21 mouse cellular contexts compared by ENCODE assay signal in genomic region chr14:22126276-22126675, GRCm38 (mm10).
DNase-seq lines count a peak whose midpoint lies in the region; ATAC-seq lines count a peak whose summit lies in the region.
"Had no signal": no experiment of that assay in that cellular context is flagged by ENCODE, and none has a peak within 500 bp of the region (broad histone marks: within the 10 kb centered on the region; RNA-seq: fewer than 3 reads in every experiment).

No protein-coding gene starts in this region.

- no peak overlapping the region for H3K27ac ChIP-seq in kidney, embryonic 14.5 days (ENCODE audit: low read depth, low read length)
- 0 out of 2 replicates have a peak overlapping the region, but pooled peaks have one; percentile 37 for H3K27ac ChIP-seq in kidney, embryonic 15.5 days
- H3K27ac ChIP-seq in midbrain, embryonic 10.5 days (replicated peaks), result no peak overlapping the region
- H3K27ac ChIP-seq: embryonic facial prominence, embryonic 10.5 days; hindbrain, embryonic 12.5 days; kidney, postnatal 0 days; limb, embryonic 15.5 days; neural tube, embryonic 12.5 days had no signal

- WGBS in kidney, embryonic 14.5 days, result 66% methylated on average over 4 of the region's 4 CpGs
- 69% methylated on average over 4 of the region's 4 CpGs for WGBS in kidney, embryonic 15.5 days
- WGBS in midbrain, embryonic 10.5 days, result 89% methylated on average over 4 of the region's 4 CpGs

- peak; percentile 54 for DNase-seq in kidney, adult 11 months
- no peak for DNase-seq in left cerebral cortex, postnatal 4 days
- DNase-seq in midbrain, embryonic 10.5 days (ENCODE audit: low spot score), result no peak
- DNase-seq in embryo, embryonic 9.5 days (ENCODE audit: extremely low spot score), result no peak
- DNase-seq: adrenal gland, postnatal 10 days; cerebellum, adult 11-12 months; cerebellum, postnatal 25 days; heart, adult 18-20 months; layer of hippocampus, adult 9-11 months; right cerebral cortex, postnatal 14 days had no signal

- no peaks in the 10 kb centered on the region for H3K36me3 ChIP-seq in kidney, embryonic 14.5 days (ENCODE audit: control insufficient read depth, insufficient read depth, low read length)
- no peaks in the 10 kb centered on the region for H3K36me3 ChIP-seq in kidney, embryonic 15.5 days
- H3K36me3 ChIP-seq in midbrain, embryonic 10.5 days, result no peaks in the 10 kb centered on the region
- H3K36me3 ChIP-seq: embryonic facial prominence, embryonic 10.5 days; hindbrain, embryonic 12.5 days; limb, embryonic 15.5 days; neural tube, embryonic 12.5 days had no signal

- H3K9ac ChIP-seq in kidney, embryonic 14.5 days (ENCODE audit: low read depth, low read length), result no peak overlapping the region
- H3K9ac ChIP-seq in kidney, embryonic 15.5 days, result no peak overlapping the region
- H3K9ac ChIP-seq: hindbrain, embryonic 12.5 days; limb, embryonic 15.5 days; neural tube, embryonic 12.5 days had no signal

- H3K9me3 ChIP-seq in kidney, embryonic 14.5 days (ENCODE audit: control insufficient read depth, low read length), result no peaks in the 10 kb centered on the region
- no peaks in the 10 kb centered on the region for H3K9me3 ChIP-seq in kidney, embryonic 15.5 days (replicated peaks)
- no peaks in the 10 kb centered on the region for H3K9me3 ChIP-seq in midbrain, embryonic 10.5 days (replicated peaks)
- H3K9me3 ChIP-seq: embryonic facial prominence, embryonic 10.5 days; hindbrain, embryonic 12.5 days; limb, embryonic 15.5 days; neural tube, embryonic 12.5 days had no signal

- no peaks in the 10 kb centered on the region; the same call in 1 of the 2 replicates for H3K27me3 ChIP-seq in kidney, embryonic 14.5 days (ENCODE audit: control insufficient read depth, insufficient read depth, low read length)
- H3K27me3 ChIP-seq in kidney, embryonic 15.5 days, result peaks cover 3% of the 10 kb centered on the region; the same call in 1 of the 2 replicates
- peaks cover 34% of the 10 kb centered on the region for H3K27me3 ChIP-seq in midbrain, embryonic 10.5 days (ENCODE audit: low read depth, poor library complexity, severe bottlenecking)
- H3K27me3 ChIP-seq: hindbrain, embryonic 12.5 days; limb, embryonic 15.5 days; neural tube, embryonic 12.5 days had no signal

- ATAC-seq in kidney, embryonic 14.5 days (ENCODE audit: low FRiP score, low TSS enrichment), result no peak
- peak; percentile 73 to 84 for ATAC-seq in hematopoietic stem cell, adult 5-6 weeks (replicated peaks in 1 of 2; ENCODE audit: insufficient read depth in 1 of 2, low FRiP score in 2 of 2, low TSS enrichment in 1 of 2, low read depth in 1 of 2, poor library complexity in 2 of 2, severe bottlenecking in 2 of 2)
- 0 out of 2 replicates have a peak, but pooled peaks have one; percentile 18 for ATAC-seq in kidney, embryonic 15.5 days (replicated peaks; ENCODE audit: low FRiP score)
- ATAC-seq in megakaryocyte, adult 5-6 weeks (ENCODE audit: poor library complexity, severe bottlenecking), result peak; percentile 75
- ATAC-seq: forebrain, embryonic 14.5 days had no signal

- intact Hi-C loops in left cerebral cortex, postnatal 4 days (cut with DNase I), result no loop called here

- H3K4me3 ChIP-seq in kidney, embryonic 14.5 days (ENCODE audit: low read length), result no peak overlapping the region
- no peak overlapping the region for H3K4me3 ChIP-seq in kidney, embryonic 15.5 days (replicated peaks)
- H3K4me3 ChIP-seq in midbrain, embryonic 10.5 days, result no peak overlapping the region
- H3K4me3 ChIP-seq: embryonic facial prominence, embryonic 10.5 days; hindbrain, embryonic 12.5 days; limb, embryonic 15.5 days; neural tube, embryonic 12.5 days had no signal

- no peak overlapping the region for H3K4me2 ChIP-seq in kidney, embryonic 14.5 days (replicated peaks; ENCODE audit: low read depth, low read length)
- no peak overlapping the region for H3K4me2 ChIP-seq in kidney, embryonic 15.5 days
- H3K4me2 ChIP-seq: hindbrain, embryonic 12.5 days; limb, embryonic 15.5 days; midbrain, embryonic 11.5 days; neural tube, embryonic 12.5 days had no signal

- 0 out of 2 replicates have a peak, but pooled peaks cover 3% of the 10 kb centered on the region for H3K4me1 ChIP-seq in kidney, embryonic 14.5 days (ENCODE audit: control insufficient read depth, insufficient read depth, low read length)
- peaks cover 7% of the 10 kb centered on the region for H3K4me1 ChIP-seq in kidney, embryonic 15.5 days
- H3K4me1 ChIP-seq in midbrain, embryonic 10.5 days, result peaks cover 9% of the 10 kb centered on the region; the same call in 1 of the 2 replicates
